Mouse (Mus musculus): ENCODE measurements at regions not wholly inside any gene's neighbourhood (a gene's known extent, or its start where the extent isn't known, plus 50 kb on each side); places are given as distances from the start of the nearest gene placed in this dataset.

DNA sequence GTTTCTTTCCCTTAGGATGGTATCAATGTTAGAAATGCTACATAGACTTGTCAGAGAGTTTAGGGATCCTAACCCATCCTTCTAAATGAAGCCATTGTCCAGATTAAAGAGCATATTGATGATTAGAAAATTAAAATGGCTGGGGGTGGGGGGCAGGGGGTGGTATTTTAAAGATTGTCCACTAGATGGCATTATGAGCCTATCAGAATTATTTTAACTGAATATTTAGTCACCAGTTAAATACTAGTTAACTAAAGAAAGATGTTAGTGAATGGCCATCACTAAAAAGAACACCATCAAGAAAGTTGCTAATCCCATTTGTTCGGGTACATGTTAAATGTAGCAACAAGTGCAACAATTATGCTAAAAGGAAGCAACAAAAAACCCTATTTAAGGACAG lies 1909.6 kb upstream of the 5930422O12Rik start:
- no peak for ATAC-seq
- Histone ChIP-seq H3K4me1 (ENCODE audit: control insufficient read depth, insufficient read depth, low read length) (no peaks in the 10 kb centered on the region), H3K9ac (ENCODE audit: low read depth, low read length) (no peak overlapping the region), H3K9me3 (ENCODE audit: control insufficient read depth, low read length) (no peaks in the 10 kb centered on the region), H3K4me3 (ENCODE audit: low read length) (no peak overlapping the region), H3K4me2 (ENCODE audit: low read depth, low read length) (no peak overlapping the region), H3K27ac (ENCODE audit: low read length) (no peak overlapping the region), H3K36me3 (ENCODE audit: control insufficient read depth, insufficient read depth, low read length) (no peaks in the 10 kb centered on the region), H3K27me3 (replicated peaks; ENCODE audit: control insufficient read depth, insufficient read depth, low read length) (no peaks in the 10 kb centered on the region)
- 77% methylated on average over 1 of the region's 1 CpGs for WGBS

DNA sequence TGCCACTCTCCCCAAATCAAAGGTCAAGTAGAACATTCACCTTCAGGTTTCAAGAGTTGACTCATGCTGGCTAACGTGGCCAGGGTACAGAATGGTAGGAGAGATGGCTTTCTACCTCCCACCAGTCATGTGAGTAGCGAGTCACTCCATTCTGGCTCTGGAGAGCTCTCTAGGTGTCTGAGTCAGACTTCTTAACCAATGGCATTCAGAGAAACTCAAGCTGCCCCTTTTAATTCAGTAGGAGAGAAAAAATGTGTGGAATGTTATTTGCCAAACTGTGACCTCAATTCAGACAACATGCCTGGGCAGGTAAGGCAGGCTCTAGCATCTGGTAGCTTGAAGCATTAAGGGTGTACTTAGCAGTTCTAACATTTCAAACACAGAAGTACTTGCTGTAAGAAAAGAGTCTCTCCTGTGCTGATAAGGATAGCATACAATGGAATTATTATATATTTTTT lies 1907.5 kb upstream of the 5930422O12Rik start:
- no peaks in the 10 kb centered on the region for H3K4me1 ChIP-seq (ENCODE audit: control insufficient read depth, insufficient read depth, low read length)
- 45% methylated on average over 2 of the region's 2 CpGs for WGBS
- H3K4me3 ChIP-seq (ENCODE audit: low read length) = no peak overlapping the region
- no peaks in the 10 kb centered on the region for H3K9me3 ChIP-seq (ENCODE audit: control insufficient read depth, low read length)
- H3K27ac ChIP-seq (ENCODE audit: low read length) = no peak overlapping the region
- no peak overlapping the region for H3K9ac ChIP-seq (ENCODE audit: low read depth, low read length)
- H3K36me3 ChIP-seq (ENCODE audit: control insufficient read depth, insufficient read depth, low read length) = no peaks in the 10 kb centered on the region
- H3K27me3 ChIP-seq (replicated peaks; ENCODE audit: control insufficient read depth, insufficient read depth, low read length) = no peaks in the 10 kb centered on the region
- H3K4me2 ChIP-seq (ENCODE audit: low read depth, low read length) = no peak overlapping the region
- peak; percentile 76 for ATAC-seq

DNA sequence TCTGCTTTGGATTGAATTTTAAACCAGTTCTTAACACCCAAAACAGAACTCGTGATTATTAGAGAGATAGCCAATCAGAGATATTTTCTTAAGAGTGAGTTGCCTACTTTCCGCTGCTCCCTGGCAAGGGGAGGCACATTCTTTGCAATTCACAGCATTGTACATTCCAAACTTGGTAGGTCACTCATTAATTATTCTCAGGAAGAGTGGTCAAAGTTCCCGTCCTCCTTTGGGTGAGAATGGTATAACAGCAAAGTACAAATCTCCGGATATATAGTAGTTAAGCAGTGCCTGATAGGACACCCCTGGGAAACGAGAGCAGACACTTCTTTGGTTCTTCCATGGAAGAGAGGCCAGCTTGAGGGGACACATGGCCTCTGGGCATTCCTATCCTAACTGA lies 1903.4 kb upstream of the 5930422O12Rik start:
- H3K9me3 ChIP-seq (ENCODE audit: control insufficient read depth, low read length) = peaks cover 3% of the 10 kb centered on the region; the same call in 1 of the 2 replicates
- no peak overlapping the region for H3K9ac ChIP-seq (ENCODE audit: low read depth, low read length)
- H3K4me3 ChIP-seq (ENCODE audit: low read length) = no peak overlapping the region
- H3K36me3 ChIP-seq (ENCODE audit: control insufficient read depth, insufficient read depth, low read length) = no peaks in the 10 kb centered on the region
- H3K27me3 ChIP-seq (replicated peaks; ENCODE audit: control insufficient read depth, insufficient read depth, low read length) = no peaks in the 10 kb centered on the region
- no peak overlapping the region for H3K4me2 ChIP-seq (ENCODE audit: low read depth, low read length)
- ATAC-seq = no peak
- no peak overlapping the region for H3K27ac ChIP-seq (ENCODE audit: low read length)
- H3K4me1 ChIP-seq (ENCODE audit: control insufficient read depth, insufficient read depth, low read length) = no peaks in the 10 kb centered on the region
- 57% methylated on average over 5 of the region's 5 CpGs for WGBS

DNA sequence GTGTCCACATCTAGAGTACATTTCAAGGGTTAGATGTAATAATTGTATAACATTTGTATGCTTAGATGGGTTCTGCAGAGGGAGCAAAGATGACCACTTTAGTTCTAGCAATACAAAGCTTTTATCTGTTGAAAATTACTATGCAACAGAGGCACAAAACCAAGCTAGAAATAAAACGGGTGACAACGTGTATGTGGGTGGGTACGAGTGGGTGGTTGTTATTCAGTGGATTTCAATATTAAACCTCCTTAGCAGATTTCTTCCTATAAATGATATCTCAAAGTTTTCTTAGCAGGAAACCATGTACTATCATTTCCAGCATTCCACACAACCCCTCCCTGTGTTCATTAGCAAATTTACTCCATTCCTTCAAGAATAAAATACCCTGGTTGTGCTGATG lies 1889.3 kb upstream of the 5930422O12Rik start:
- Histone ChIP-seq H3K9ac (ENCODE audit: low read depth, low read length) (no peak overlapping the region), H3K27me3 (replicated peaks; ENCODE audit: control insufficient read depth, insufficient read depth, low read length) (no peaks in the 10 kb centered on the region), H3K36me3 (ENCODE audit: control insufficient read depth, insufficient read depth, low read length) (no peaks in the 10 kb centered on the region), H3K27ac (ENCODE audit: low read length) (no peak overlapping the region), H3K4me2 (ENCODE audit: low read depth, low read length) (no peak overlapping the region), H3K4me1 (ENCODE audit: control insufficient read depth, insufficient read depth, low read length) (no peaks in the 10 kb centered on the region), H3K4me3 (ENCODE audit: low read length) (no peak overlapping the region), H3K9me3 (ENCODE audit: control insufficient read depth, low read length) (no peaks in the 10 kb centered on the region)
- ATAC-seq = no peak
- 91% methylated on average over 3 of the region's 3 CpGs for WGBS

DNA sequence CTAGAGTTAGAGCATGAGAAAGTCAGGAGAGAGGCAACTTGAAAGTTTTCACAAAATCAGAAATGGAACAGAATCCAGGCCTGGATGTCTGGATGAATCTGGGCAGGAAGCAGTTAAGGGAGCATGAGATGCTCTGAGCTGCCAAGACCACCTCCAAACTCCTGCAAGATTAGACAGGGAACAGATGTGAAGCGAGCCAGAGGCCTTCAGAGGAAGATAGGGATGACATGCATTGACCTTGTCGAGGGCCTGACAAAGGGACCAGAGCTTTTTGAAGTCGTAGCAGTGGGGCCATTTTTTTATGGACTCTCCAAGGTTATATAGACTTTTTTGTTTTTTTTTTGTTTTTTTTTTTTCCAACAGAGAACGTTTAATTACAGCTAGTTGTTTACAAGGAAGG lies 1886.9 kb upstream of the 5930422O12Rik start:
- ATAC-seq = no peak

DNA sequence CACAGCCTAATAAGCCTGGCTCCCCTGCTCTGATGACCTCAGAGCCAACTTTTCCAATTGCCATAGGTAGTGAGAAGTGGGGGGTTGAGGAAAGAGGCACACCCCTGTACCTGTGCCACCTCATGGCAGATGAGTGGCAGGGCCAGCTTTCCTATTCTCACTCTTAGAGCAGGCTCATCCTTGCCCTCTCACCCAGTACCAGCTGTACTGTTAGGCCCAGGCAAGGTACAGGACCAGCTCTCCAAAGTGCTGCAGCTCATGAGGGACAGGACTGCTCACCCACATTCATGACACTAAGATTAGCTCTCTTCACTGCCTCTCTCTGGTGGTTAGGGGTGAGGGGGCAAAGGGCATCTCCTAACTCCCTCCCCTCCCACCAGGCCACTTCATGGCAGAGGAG lies 1854.4 kb upstream of the 5930422O12Rik start:
- H3K4me1 ChIP-seq (ENCODE audit: control insufficient read depth, insufficient read depth, low read length) = no peaks in the 10 kb centered on the region
- H3K4me3 ChIP-seq (ENCODE audit: low read length) = no peak overlapping the region
- H3K4me2 ChIP-seq (ENCODE audit: low read depth, low read length) = no peak overlapping the region
- H3K27me3 ChIP-seq (replicated peaks; ENCODE audit: control insufficient read depth, insufficient read depth, low read length) = no peaks in the 10 kb centered on the region
- H3K9me3 ChIP-seq (ENCODE audit: control insufficient read depth, low read length) = no peaks in the 10 kb centered on the region
- H3K36me3 ChIP-seq (ENCODE audit: control insufficient read depth, insufficient read depth, low read length) = no peaks in the 10 kb centered on the region
- H3K9ac ChIP-seq (ENCODE audit: low read depth, low read length) = no peak overlapping the region
- ATAC-seq = no peak
- no peak overlapping the region for H3K27ac ChIP-seq (ENCODE audit: low read length)

More for the DNA sequence above, 1886.9 kb upstream of the 5930422O12Rik start:
- Histone ChIP-seq H3K4me3 (ENCODE audit: low read length) (no peak overlapping the region), H3K4me2 (ENCODE audit: low read depth, low read length) (no peak overlapping the region), H3K4me1 (ENCODE audit: control insufficient read depth, insufficient read depth, low read length) (no peaks in the 10 kb centered on the region), H3K36me3 (ENCODE audit: control insufficient read depth, insufficient read depth, low read length) (no peaks in the 10 kb centered on the region), H3K9me3 (ENCODE audit: control insufficient read depth, low read length) (no peaks in the 10 kb centered on the region), H3K27ac (ENCODE audit: low read length) (no peak overlapping the region), H3K27me3 (replicated peaks; ENCODE audit: control insufficient read depth, insufficient read depth, low read length) (no peaks in the 10 kb centered on the region), H3K9ac (ENCODE audit: low read depth, low read length) (no peak overlapping the region)
- WGBS = 17% methylated on average over 4 of the region's 4 CpGs

DNA sequence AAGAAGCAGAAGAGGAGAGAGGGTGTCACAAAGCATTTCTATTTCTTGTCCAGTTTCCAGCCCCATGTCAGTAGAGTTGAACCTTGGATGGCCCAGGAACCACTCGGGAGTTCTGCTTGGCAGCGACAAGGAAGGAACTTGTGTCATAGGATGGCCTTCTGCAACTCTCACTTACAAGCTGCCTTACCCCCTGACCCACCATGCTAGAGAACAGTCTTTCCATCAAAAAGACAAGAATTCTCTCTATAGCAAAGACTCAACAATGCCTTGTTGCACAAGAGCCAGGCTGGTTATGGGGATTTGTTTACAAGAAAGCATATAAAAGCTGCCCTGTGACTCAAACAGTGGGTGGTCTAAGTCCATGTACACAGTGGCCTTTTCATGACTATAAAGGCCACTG lies 1852.4 kb upstream of the 5930422O12Rik start:
- H3K27me3 ChIP-seq (replicated peaks; ENCODE audit: control insufficient read depth, insufficient read depth, low read length) = no peaks in the 10 kb centered on the region
- H3K9me3 ChIP-seq (ENCODE audit: control insufficient read depth, low read length) = no peaks in the 10 kb centered on the region
- 55% methylated on average over 2 of the region's 2 CpGs for WGBS
- no peaks in the 10 kb centered on the region for H3K4me1 ChIP-seq (ENCODE audit: control insufficient read depth, insufficient read depth, low read length)
- no peak for ATAC-seq
- H3K9ac ChIP-seq (ENCODE audit: low read depth, low read length) = no peak overlapping the region
- no peak overlapping the region for H3K27ac ChIP-seq (ENCODE audit: low read length)
- H3K4me3 ChIP-seq (ENCODE audit: low read length) = no peak overlapping the region
- no peaks in the 10 kb centered on the region for H3K36me3 ChIP-seq (ENCODE audit: control insufficient read depth, insufficient read depth, low read length)
- no peak overlapping the region for H3K4me2 ChIP-seq (ENCODE audit: low read depth, low read length)

DNA sequence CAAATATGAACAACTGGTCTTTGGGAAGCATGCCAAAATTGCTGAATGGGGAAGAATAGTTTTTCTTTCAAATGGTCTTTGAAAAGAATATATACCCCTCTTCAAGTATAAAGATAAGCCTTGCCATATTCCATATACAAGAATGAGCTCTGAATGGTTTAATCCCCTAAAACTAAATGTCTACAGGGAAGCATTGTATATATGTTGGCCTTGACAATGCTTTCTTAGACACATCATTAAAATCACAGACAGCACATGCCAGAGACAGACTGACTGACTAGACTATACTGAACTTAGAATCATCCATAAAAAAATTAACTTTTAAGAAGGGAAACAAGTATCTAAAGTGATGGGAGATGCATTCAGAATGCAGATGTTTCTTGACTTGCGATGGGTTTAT lies 1843.8 kb upstream of the 5930422O12Rik start:
- no peaks in the 10 kb centered on the region for H3K9me3 ChIP-seq (ENCODE audit: control insufficient read depth, low read length)
- no peak for ATAC-seq
- H3K27ac ChIP-seq (ENCODE audit: low read length) = no peak overlapping the region
- WGBS = 91% methylated on average over 1 of the region's 1 CpGs
- H3K27me3 ChIP-seq (replicated peaks; ENCODE audit: control insufficient read depth, insufficient read depth, low read length) = no peaks in the 10 kb centered on the region
- H3K4me1 ChIP-seq (ENCODE audit: control insufficient read depth, insufficient read depth, low read length) = no peaks in the 10 kb centered on the region
- H3K4me2 ChIP-seq (ENCODE audit: low read depth, low read length) = no peak overlapping the region
- H3K9ac ChIP-seq (ENCODE audit: low read depth, low read length) = no peak overlapping the region
- no peak overlapping the region for H3K4me3 ChIP-seq (ENCODE audit: low read length)
- no peaks in the 10 kb centered on the region for H3K36me3 ChIP-seq (ENCODE audit: control insufficient read depth, insufficient read depth, low read length)

DNA sequence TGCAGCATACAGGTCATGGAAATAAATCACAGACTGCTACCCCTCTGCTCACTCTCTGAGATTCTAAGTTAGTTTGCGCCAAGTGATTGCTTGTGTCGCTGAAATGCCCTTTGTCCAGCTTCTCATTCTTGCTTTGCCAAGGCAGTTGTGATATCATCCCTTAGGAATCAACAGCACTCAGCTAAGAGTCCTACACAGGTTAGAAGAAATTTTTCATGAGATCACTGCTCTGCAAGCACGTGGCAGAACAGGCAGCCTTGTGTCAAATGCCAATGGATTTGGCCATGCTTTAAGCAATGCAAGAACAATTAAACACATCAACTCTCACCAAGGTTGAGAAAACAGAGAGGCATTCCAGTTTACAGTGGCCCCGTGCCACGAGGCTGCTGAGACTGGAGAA lies 1829.0 kb upstream of the 5930422O12Rik start:
- Histone ChIP-seq H3K4me1 (ENCODE audit: control insufficient read depth, insufficient read depth, low read length) (no peaks in the 10 kb centered on the region), H3K27ac (ENCODE audit: low read length) (no peak overlapping the region), H3K9ac (ENCODE audit: low read depth, low read length) (no peak overlapping the region), H3K27me3 (replicated peaks; ENCODE audit: control insufficient read depth, insufficient read depth, low read length) (no peaks in the 10 kb centered on the region), H3K4me3 (ENCODE audit: low read length) (no peak overlapping the region), H3K9me3 (ENCODE audit: control insufficient read depth, low read length) (no peaks in the 10 kb centered on the region), H3K36me3 (ENCODE audit: control insufficient read depth, insufficient read depth, low read length) (no peaks in the 10 kb centered on the region), H3K4me2 (ENCODE audit: low read depth, low read length) (no peak overlapping the region)
- no peak for ATAC-seq
- WGBS = 74% methylated on average over 5 of the region's 5 CpGs

DNA sequence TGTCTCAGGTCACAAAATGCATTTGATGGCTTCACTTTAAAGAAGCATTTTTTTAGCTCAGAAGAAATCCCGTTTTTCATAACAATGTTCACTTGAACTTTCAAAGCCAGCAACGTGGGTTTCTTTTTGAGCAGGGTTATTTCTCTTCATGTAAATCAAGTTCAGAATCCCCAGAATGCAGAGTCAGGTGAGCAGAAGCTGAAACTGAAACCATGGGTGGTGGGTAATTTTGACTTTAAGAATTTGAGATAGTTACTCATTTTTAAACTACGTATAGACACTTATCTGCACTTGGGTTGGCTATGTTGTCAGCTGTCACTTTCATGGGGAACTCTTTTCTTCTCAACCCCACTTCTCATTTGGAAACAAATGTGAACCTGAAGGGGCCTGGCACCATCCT lies 1827.5 kb upstream of the 5930422O12Rik start:
- H3K27ac ChIP-seq (ENCODE audit: low read length) = no peak overlapping the region
- H3K27me3 ChIP-seq (replicated peaks; ENCODE audit: control insufficient read depth, insufficient read depth, low read length) = no peaks in the 10 kb centered on the region
- no peak for ATAC-seq
- no peak overlapping the region for H3K4me2 ChIP-seq (ENCODE audit: low read depth, low read length)
- H3K9me3 ChIP-seq (ENCODE audit: control insufficient read depth, low read length) = no peaks in the 10 kb centered on the region
- WGBS = 79% methylated on average over 3 of the region's 3 CpGs
- no peak overlapping the region for H3K9ac ChIP-seq (ENCODE audit: low read depth, low read length)
- no peaks in the 10 kb centered on the region for H3K36me3 ChIP-seq (ENCODE audit: control insufficient read depth, insufficient read depth, low read length)
- no peaks in the 10 kb centered on the region for H3K4me1 ChIP-seq (ENCODE audit: control insufficient read depth, insufficient read depth, low read length)
- H3K4me3 ChIP-seq (ENCODE audit: low read length) = no peak overlapping the region

All from intestine, embryonic 16.5 days (tissue).